Mouse (Mus musculus): ENCODE measurements around the gene Ush1g. TPM values are rescaled to one million over a fixed set of nuclear protein-coding genes. Genes with fewer than 3 reads are reported as not detected.

Gene Ush1g
- polyA plus RNA-seq (2012; rRNA removed) = 0.04 and 0.11 TPM in 2 replicates

- no peak for TF ChIP-seq POLR2A (IDR thresholded peaks at IDR 0.05; ENCODE audit: borderline replicate concordance, extremely low read depth, insufficient read depth, insufficient read length, poor library complexity, severe bottlenecking)
- peak; percentile 90 for TF ChIP-seq CTCF (IDR thresholded peaks at IDR 0.05; ENCODE audit: borderline replicate concordance, extremely low read depth, insufficient read depth, insufficient read length)
Observed at GRCm38 (mm10) chr11:115321906-115322693, at the start of gene Ush1g. TSS of gene Ush1g (minus strand) at chr11:115322041.

DNA sequence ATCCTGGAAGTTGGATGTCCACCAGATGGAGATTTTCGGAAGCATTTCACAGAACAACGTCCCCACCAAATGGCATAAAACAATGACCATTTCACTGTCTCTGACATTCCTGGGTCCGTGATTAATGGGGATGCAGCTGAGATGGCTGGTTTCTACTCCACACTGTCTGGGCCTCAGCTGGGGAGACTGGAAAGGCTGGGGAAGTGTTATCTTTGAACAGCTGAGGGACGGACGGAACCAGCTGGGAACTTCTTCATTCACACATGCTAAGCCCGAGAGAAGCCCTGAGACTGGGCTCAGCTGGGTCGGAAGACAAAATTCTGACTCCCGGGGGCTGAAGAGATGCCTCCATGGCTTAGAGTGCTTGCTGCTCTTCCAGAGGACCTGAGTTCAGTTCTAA lies 49.5 kb upstream of the Ush1g start:
- no peak for DNase-seq (ENCODE audit: low read depth)

More at GRCm38 (mm10) chr11:115321906-115322693, at the start of gene Ush1g:
- peak; percentile 79 for DNase-seq (ENCODE audit: low read depth)

GRCm38 (mm10) chr11:115370368-115370767 lies 48.5 kb upstream of the Ush1g start:
- no peak for TF ChIP-seq POLR2A (IDR thresholded peaks at IDR 0.05; ENCODE audit: borderline replicate concordance, extremely low read depth, insufficient read depth, insufficient read length, poor library complexity, severe bottlenecking)

More for the DNA sequence above, 49.5 kb upstream of the Ush1g start:
- TF ChIP-seq POLR2A (IDR thresholded peaks at IDR 0.05; ENCODE audit: borderline replicate concordance, extremely low read depth, insufficient read depth, insufficient read length, poor library complexity, severe bottlenecking) (no peak), CTCF (IDR thresholded peaks at IDR 0.05; ENCODE audit: borderline replicate concordance, extremely low read depth, insufficient read depth, insufficient read length) (no peak)

GRCm38 (mm10) chr11:115367395-115367944 lies 45.6 kb upstream of the Ush1g start, which contains the start of gene Hid1:
TSS of gene Hid1 (minus strand) at chr11:115367756.
- DNase-seq (ENCODE audit: low read depth) = peak; percentile 93
- TF ChIP-seq CTCF (IDR thresholded peaks at IDR 0.05; ENCODE audit: borderline replicate concordance, extremely low read depth, insufficient read depth, insufficient read length) (no peak), POLR2A (IDR thresholded peaks at IDR 0.05; ENCODE audit: borderline replicate concordance, extremely low read depth, insufficient read depth, insufficient read length, poor library complexity, severe bottlenecking) (peak; percentile 82)

More at GRCm38 (mm10) chr11:115370368-115370767, 48.5 kb upstream of the Ush1g start:
- no peak for DNase-seq (ENCODE audit: low read depth)

- no peak for TF ChIP-seq CTCF (IDR thresholded peaks at IDR 0.05; ENCODE audit: borderline replicate concordance, extremely low read depth, insufficient read depth, insufficient read length)
- TF ChIP-seq POLR2A (IDR thresholded peaks at IDR 0.05; ENCODE audit: borderline replicate concordance, extremely low read depth, insufficient read depth, insufficient read length, poor library complexity, severe bottlenecking) = no peak
- peak; percentile 82 for DNase-seq (ENCODE audit: low read depth)
Observed at GRCm38 (mm10) chr11:115366706-115367394, 45.0 kb upstream of the Ush1g start.

- no peak for TF ChIP-seq CTCF (IDR thresholded peaks at IDR 0.05; ENCODE audit: borderline replicate concordance, extremely low read depth, insufficient read depth, insufficient read length)
- TF ChIP-seq POLR2A (IDR thresholded peaks at IDR 0.05; ENCODE audit: borderline replicate concordance, extremely low read depth, insufficient read depth, insufficient read length, poor library complexity, severe bottlenecking) = no peak
Observed at GRCm38 (mm10) chr11:115366039-115366705, 44.3 kb upstream of the Ush1g start.

DNA sequence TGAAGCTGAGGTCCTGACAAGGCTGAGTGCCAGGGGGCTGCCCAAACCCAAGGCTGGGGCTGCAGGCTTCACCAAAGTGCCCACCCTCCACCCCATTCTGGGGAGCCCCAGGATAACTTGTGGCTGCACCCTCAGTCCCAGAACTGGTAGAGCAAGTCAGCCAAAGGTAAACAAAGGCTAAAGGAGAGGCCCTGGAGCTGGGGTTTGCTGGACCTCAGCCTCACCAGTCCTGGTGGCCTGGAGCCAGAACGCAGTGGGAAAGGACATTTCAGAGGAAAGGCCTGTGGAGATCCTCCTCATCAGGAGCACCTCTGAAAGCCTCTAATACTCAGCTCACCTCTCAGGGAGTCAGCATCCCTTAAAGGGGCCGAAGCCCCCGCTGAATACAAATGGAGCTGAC lies 42.3 kb upstream of the Ush1g start:
- no peak for TF ChIP-seq CTCF (IDR thresholded peaks at IDR 0.05; ENCODE audit: borderline replicate concordance, extremely low read depth, insufficient read depth, insufficient read length)
- TF ChIP-seq POLR2A (IDR thresholded peaks at IDR 0.05; ENCODE audit: borderline replicate concordance, extremely low read depth, insufficient read depth, insufficient read length, poor library complexity, severe bottlenecking) = no peak
- DNase-seq (ENCODE audit: low read depth) = no peak

More at GRCm38 (mm10) chr11:115366039-115366705, 44.3 kb upstream of the Ush1g start:
- no peak for DNase-seq (ENCODE audit: low read depth)

DNA sequence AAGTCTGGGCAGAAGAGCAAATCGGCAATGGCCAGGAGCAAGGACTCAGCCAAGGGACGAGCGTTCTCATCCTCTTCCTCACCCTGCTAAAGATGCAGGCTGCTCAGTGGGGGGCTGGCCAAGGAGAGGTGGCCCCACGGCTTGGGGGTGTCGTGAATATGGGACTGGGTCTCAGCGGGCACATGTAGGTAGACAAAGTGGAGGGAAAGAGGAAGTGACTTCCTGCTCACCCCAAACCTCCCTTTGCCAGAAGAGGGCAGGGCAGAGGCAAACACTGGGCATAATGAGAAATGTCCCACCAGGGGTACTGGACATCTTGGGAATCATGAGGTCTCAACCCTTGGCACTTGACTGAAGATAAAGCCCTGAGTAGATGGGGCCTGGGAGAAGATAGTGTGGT lies 37.9 kb upstream of the Ush1g start:
- DNase-seq (ENCODE audit: low read depth) = no peak
- TF ChIP-seq CTCF (IDR thresholded peaks at IDR 0.05; ENCODE audit: borderline replicate concordance, extremely low read depth, insufficient read depth, insufficient read length) = peak; percentile 26; the same call in 1 of the 2 replicates
- no peak for TF ChIP-seq POLR2A (IDR thresholded peaks at IDR 0.05; ENCODE audit: borderline replicate concordance, extremely low read depth, insufficient read depth, insufficient read length, poor library complexity, severe bottlenecking)

GRCm38 (mm10) chr11:115359293-115359692 lies 37.5 kb upstream of the Ush1g start:
- TF ChIP-seq POLR2A (IDR thresholded peaks at IDR 0.05; ENCODE audit: borderline replicate concordance, extremely low read depth, insufficient read depth, insufficient read length, poor library complexity, severe bottlenecking) (no peak), CTCF (IDR thresholded peaks at IDR 0.05; ENCODE audit: borderline replicate concordance, extremely low read depth, insufficient read depth, insufficient read length) (no peak)
- DNase-seq (ENCODE audit: low read depth) = peak; percentile 74

DNA sequence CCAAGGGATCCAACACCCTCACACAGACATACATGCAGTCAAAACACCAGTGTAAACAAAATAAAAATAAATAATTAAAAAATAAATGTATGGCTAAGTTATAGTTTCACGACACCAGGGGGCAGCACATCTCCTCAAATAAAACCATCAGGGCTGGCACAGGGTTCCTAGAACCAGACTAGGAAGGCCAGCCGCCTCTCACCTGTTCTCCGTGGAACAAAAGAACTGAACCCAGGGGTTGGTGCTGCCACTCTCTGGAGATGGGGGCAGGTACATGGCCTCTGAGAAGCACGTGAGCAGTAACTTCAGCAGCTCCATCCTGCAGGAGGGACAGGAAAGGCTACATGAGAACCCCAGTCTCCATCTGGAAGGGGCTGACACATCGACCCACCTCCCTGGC lies 36.6 kb upstream of the Ush1g start:
- DNase-seq (ENCODE audit: low read depth) = peak; percentile 92
- TF ChIP-seq CTCF (IDR thresholded peaks at IDR 0.05; ENCODE audit: borderline replicate concordance, extremely low read depth, insufficient read depth, insufficient read length) = peak; percentile 56; the same call in 1 of the 2 replicates
- no peak for TF ChIP-seq POLR2A (IDR thresholded peaks at IDR 0.05; ENCODE audit: borderline replicate concordance, extremely low read depth, insufficient read depth, insufficient read length, poor library complexity, severe bottlenecking)

GRCm38 (mm10) chr11:115354183-115354582 lies 32.3 kb upstream of the Ush1g start:
- TF ChIP-seq POLR2A (IDR thresholded peaks at IDR 0.05; ENCODE audit: borderline replicate concordance, extremely low read depth, insufficient read depth, insufficient read length, poor library complexity, severe bottlenecking) = no peak
- peak; percentile 98 for TF ChIP-seq CTCF (IDR thresholded peaks at IDR 0.05; ENCODE audit: borderline replicate concordance, extremely low read depth, insufficient read depth, insufficient read length)
- DNase-seq (ENCODE audit: low read depth) = peak; percentile 91
